Mouse (Mus musculus): ENCODE results near the gene Rps6kc1. TPM values are rescaled to one million over a fixed set of nuclear protein-coding genes. Genes with fewer than 3 reads are reported as not detected.

Gene Rps6kc1
- total RNA-seq (2012; rRNA removed) = 12.5 and 14.0 TPM in 2 replicates
- 7.2 and 7.8 TPM in 2 replicates for total RNA-seq (2014; rRNA removed)
- 16.0 and 18.0 TPM in 2 replicates for polyA plus RNA-seq (2012; ENCODE audit: insufficient read length, low read depth)

DNA sequence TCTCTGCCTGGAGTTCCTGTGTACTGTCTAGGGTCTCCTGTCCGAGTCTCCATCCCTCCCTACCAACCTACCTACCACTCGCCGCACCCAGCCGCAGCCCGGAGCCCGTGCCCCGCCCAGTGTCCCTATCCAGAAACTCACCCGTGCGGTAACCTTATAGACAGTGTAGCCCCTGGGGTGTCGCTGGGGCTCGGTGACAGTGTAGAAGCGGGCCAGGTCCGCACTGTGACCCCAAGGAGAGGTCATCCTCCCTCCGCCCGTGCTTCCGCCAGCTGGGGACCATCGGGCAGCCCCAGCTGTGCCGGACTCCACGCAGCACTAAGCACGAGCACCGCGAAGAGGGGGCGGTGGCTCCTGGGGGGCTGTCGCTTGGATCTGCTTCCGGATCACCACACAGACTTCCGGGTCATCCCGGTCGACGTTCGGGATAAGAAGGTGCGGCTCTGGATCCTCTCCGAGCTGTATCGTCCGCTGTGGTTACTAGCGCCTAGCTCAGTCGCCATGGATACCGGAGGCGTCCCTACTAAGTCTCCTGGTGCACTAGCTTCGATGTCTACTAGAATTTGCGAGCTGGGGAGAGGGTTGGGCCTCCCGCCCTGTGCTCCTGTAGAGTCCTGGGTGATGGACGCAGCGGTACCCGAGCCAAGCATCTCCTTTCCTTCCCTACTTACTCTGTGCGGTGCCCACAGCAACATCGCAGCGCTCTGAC is at the start of gene Rps6kc1:
Rps6kc1 (minus strand) TSS at position 356 of the 709 bp plus-strand sequence.
- TF ChIP-seq TCF12 (IDR thresholded peaks at IDR 0.05; ENCODE audit: low read depth, low read length) (peak; percentile 67), ZNF384 (IDR thresholded peaks at IDR 0.05; ENCODE audit: low read depth, low read length) (no peak), UBTF (IDR thresholded peaks at IDR 0.05; ENCODE audit: low read depth, low read length) (0 out of 2 replicates have a peak, but pooled peaks have one; percentile 52), IRF4 (IDR thresholded peaks at IDR 0.05; ENCODE audit: low read depth, low read length) (peak; percentile 38), ZKSCAN1 (IDR thresholded peaks at IDR 0.05; ENCODE audit: borderline replicate concordance, low read depth, low read length) (no peak), USF2 (conservative IDR thresholded peaks at IDR 0.05; ENCODE audit: low read depth, low read length) (no peak), KAT2A (IDR thresholded peaks at IDR 0.05; ENCODE audit: insufficient replicate concordance, low read length) (peak; percentile 83; the same call in 1 of the 2 replicates), SMC3 (IDR thresholded peaks at IDR 0.05; ENCODE audit: low read depth, low read length) (no peak), SIN3A (IDR thresholded peaks at IDR 0.05; ENCODE audit: low read length) (peak; percentile 95), ZMIZ1 (IDR thresholded peaks at IDR 0.05; ENCODE audit: low read depth, low read length) (peak; percentile 60; the same call in 1 of the 2 replicates), HCFC1 (IDR thresholded peaks at IDR 0.05; ENCODE audit: low read depth, low read length) (peak; percentile 87), RAD21 (IDR thresholded peaks at IDR 0.05; ENCODE audit: low read depth, low read length) (no peak), GABPA (IDR thresholded peaks at IDR 0.05; ENCODE audit: insufficient replicate concordance, low read depth, low read length) (no peak), ELF1 (IDR thresholded peaks at IDR 0.05; ENCODE audit: low read depth, low read length) (peak; percentile 83), NELFE (IDR thresholded peaks at IDR 0.05; ENCODE audit: low read depth, low read length) (peak; percentile 86), JUND (conservative IDR thresholded peaks at IDR 0.05; ENCODE audit: low read depth, low read length) (no peak), USF1 (IDR thresholded peaks at IDR 0.05; ENCODE audit: low read depth, low read length) (no peak), POLR2AphosphoS2 (IDR thresholded peaks at IDR 0.05; ENCODE audit: low read depth, low read length) (no peak; the same call in 1 of the 2 replicates), CHD2 (IDR thresholded peaks at IDR 0.05; ENCODE audit: low read length) (peak; percentile 86), CHD1 (IDR thresholded peaks at IDR 0.05; ENCODE audit: low read depth, low read length) (peak; percentile 60; the same call in 1 of the 2 replicates), MYC (IDR thresholded peaks at IDR 0.05; ENCODE audit: low read depth, low read length) (no peak; the same call in 1 of the 2 replicates), MXI1 (IDR thresholded peaks at IDR 0.05; ENCODE audit: low read depth, low read length) (peak; percentile 93), MEF2A (IDR thresholded peaks at IDR 0.05; ENCODE audit: borderline replicate concordance, low read depth, low read length) (0 out of 2 replicates have a peak, but pooled peaks have one; percentile 16), JUN (IDR thresholded peaks at IDR 0.05; ENCODE audit: insufficient read depth, low read depth, low read length) (no peak), CTCF (conservative IDR thresholded peaks at IDR 0.05 in 1 of 2, IDR thresholded peaks at IDR 0.05 in 1 of 2; ENCODE audit: low read depth in 2 of 2, low read length in 2 of 2) (no peak), E2F4 (IDR thresholded peaks at IDR 0.05; ENCODE audit: insufficient replicate concordance, low read depth, low read length) (no peak), POLR2A (IDR thresholded peaks at IDR 0.05; ENCODE audit: low read depth, low read length) (peak; percentile 89), MAX (IDR thresholded peaks at IDR 0.05; ENCODE audit: low read length) (peak; percentile 66), EP300 (IDR thresholded peaks at IDR 0.05; ENCODE audit: low read length) (no peak), NRF1 (IDR thresholded peaks at IDR 0.05; ENCODE audit: low read depth, low read length) (no peak), PAX5 (IDR thresholded peaks at IDR 0.05; ENCODE audit: low read length) (no peak), RCOR1 (conservative IDR thresholded peaks at IDR 0.05; ENCODE audit: low read depth, low read length) (0 out of 2 replicates have a peak, but pooled peaks have one; percentile 36), BHLHE40 (IDR thresholded peaks at IDR 0.05; ENCODE audit: low read depth, low read length) (peak; percentile 82), MAZ (IDR thresholded peaks at IDR 0.05; ENCODE audit: low read depth, low read length) (peak; percentile 88), ZC3H11A (IDR thresholded peaks at IDR 0.05; ENCODE audit: low read depth, low read length) (no peak), ETS1 (conservative IDR thresholded peaks at IDR 0.05; ENCODE audit: low read depth, low read length) (peak; percentile 66; the same call in 1 of the 2 replicates), MAFK (IDR thresholded peaks at IDR 0.05; ENCODE audit: insufficient replicate concordance, low read length) (no peak)
- Histone ChIP-seq H3K4me3 (replicated peaks in 1 of 3; ENCODE audit: low read depth in 2 of 3, low read length in 2 of 3, poor library complexity in 1 of 3) (peak within 1 kb of the TSS; percentile 67 to 89 (median 78)), H3K27ac (ENCODE audit: insufficient read depth, low read depth) (no peak within 1 kb of the TSS), H3K4me1 (ENCODE audit: control insufficient read depth in 1 of 2, insufficient read depth in 2 of 2) (peaks cover 5 to 25% of the 10 kb centered on the region in 2 experiments), H3K79me2 (replicated peaks; ENCODE audit: control insufficient read depth, extremely low read depth, insufficient read depth, poor library complexity, severe bottlenecking) (no peaks in the 10 kb centered on the region), H3K27me3 (replicated peaks) (no peaks in the 10 kb centered on the region), H3K4me2 (ENCODE audit: insufficient read depth, low read depth, poor library complexity, severe bottlenecking) (peak within 1 kb of the TSS; percentile 67), H3K9me3 (replicated peaks; ENCODE audit: low read length) (no peaks in the 10 kb centered on the region), H3K36me3 (replicated peaks in 1 of 2; ENCODE audit: control insufficient read depth in 1 of 2, insufficient read depth in 1 of 2, low read length in 1 of 2) (peaks cover 0 to 6% of the 10 kb centered on the region in 2 experiments), H3K9ac (ENCODE audit: insufficient read depth, low read depth) (peak within 1 kb of the TSS; percentile 33)
- dilution Hi-C loops (cut with MboI; ENCODE audit: extremely low pct_ligation_motif_present, extremely low pct_unique_long_range_greater_than_20kb, low sequenced_read_pairs) = no loop called here
- in situ Hi-C loops (cut with MboI; ENCODE audit: low pct_ligation_motif_present, low pct_unique_long_range_greater_than_20kb, low sequenced_read_pairs) = no loop called here
- peak; percentile 61 for DNase-seq (ENCODE audit: extremely low read depth)

Data from CH12.LX (cell line).